Mouse (Mus musculus): ENCODE results near the gene Plekhh3. TPM values are rescaled to one million over a fixed set of nuclear protein-coding genes. Genes with fewer than 3 reads are reported as not detected.

Plekhh3 gene
- total RNA-seq, 2 experiments from 2014 or later = 5.9 to 8.0 TPM

DNA sequence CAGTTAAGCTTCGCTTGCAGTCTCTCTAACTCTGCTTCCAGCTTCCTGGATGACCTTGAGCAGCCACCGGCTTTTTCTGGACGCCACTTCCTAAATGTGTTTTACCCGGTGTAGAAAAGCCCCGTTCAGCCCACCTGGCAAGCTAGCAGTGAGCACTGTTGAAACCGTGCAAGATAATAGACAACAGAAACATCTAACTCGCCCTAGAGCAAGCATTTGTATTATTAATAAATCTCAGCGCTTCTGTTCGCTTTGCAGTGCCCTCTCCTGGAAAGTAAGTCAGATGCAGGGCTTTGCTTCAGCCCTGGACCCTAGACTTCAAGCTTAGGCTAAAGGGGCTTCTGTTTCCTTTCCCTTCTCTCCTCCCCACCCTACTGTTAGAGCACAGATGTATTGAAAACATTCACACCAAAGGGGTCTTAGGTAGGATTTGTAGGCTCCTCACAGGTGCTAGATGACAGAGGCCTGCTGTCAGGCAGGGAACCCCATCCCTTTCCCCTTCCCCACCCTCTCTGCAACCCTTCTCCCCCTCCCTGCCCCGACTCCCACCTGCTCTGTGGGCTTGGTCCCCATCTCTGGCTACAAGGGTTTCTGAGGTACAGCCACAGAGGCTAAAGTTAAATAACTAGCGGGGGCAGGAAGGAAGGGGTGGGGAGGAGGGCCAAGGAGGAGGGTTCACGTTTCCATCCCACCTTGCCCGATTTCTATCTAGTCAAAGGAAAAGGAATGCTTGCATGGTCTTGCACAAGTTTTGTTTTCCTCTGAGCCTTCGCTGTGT is 3.9 kb upstream of the Plekhh3 start, which contains the start of gene Ccr10:
Gene Ccr10, minus strand, starts transcription at position 593 of the 778 bp plus-strand sequence.
- intact Hi-C loops (cut with DNase I) = loop anchor here (5.0 to 10.0 kb wide), 3 partner anchors 43 to 190 kb away; partner anchors contain the start of gene Coasy

DNA sequence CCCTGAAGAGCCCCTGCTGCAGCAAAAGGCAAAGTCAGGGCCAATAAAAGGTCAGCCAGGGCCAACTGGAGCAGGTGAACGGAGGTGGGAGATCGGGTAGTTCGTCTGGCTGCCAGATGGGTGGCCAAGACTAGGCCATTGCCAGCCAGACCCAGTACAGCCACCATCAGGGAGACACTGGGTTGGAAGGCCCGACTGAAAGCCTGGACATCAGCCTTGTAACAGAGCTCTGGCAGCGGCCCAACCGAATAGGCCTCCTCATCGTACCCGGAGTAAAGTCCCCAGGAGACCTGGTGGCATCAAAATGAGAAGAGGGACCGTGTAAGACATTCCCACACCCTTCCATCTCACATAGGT is 3.2 kb upstream of the Plekhh3 start:
- intact Hi-C loops (cut with DNase I) = loop anchor here (5.0 to 10.0 kb wide), 2 partner anchors 42 to 190 kb away; no protein-coding TSS in a partner anchor
- peak in 1 of 2 experiments; percentile 65 for DNase-seq (ENCODE audit: extremely low spot score in 1 of 2, low spot score in 2 of 2)

More for the DNA sequence above, 3.9 kb upstream of the Plekhh3 start, which contains the start of gene Ccr10:
- DNase-seq (ENCODE audit: extremely low spot score in 1 of 2, low spot score in 2 of 2) = peak in 1 of 2 experiments; percentile 24

GRCm38 (mm10) chr11:101173631-101174388 is 2.7 kb upstream of the Plekhh3 start:
- DNase-seq (ENCODE audit: extremely low spot score in 1 of 2, low spot score in 2 of 2) = peak; percentile 55 to 89
- intact Hi-C loops (cut with DNase I) = loop anchor here (5.0 to 10.0 kb wide), 2 partner anchors 42 to 189 kb away; no protein-coding TSS in a partner anchor

GRCm38 (mm10) chr11:101173112-101173511 is 2.0 kb upstream of the Plekhh3 start:
- peak in 1 of 2 experiments; percentile 70 for DNase-seq (ENCODE audit: extremely low spot score in 1 of 2, low spot score in 2 of 2)
- intact Hi-C loops (cut with DNase I) = loop anchor here (5.0 to 10.0 kb wide), 2 partner anchors 41 to 188 kb away; no protein-coding TSS in a partner anchor

DNA sequence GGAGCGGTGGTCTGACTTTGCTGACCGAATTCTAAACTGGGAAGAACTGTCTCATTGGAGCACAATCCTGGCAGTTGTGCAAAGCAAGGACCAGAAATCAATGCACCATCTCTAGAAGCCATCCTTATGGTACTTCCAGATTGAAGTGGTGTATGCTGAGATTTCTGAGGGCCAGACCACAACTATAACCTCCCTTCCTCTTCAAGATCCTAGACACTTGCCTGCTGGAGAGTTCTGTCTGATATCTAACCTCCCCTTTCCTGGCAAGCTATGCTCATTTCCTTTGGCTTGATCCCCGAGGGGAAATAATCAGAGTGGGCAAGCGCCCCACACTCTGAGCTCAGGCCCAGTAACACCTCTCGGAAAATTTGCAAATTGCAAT is 1.3 kb upstream of the Plekhh3 start:
- no peak for DNase-seq (ENCODE audit: extremely low spot score in 1 of 2, low spot score in 2 of 2)

DNA sequence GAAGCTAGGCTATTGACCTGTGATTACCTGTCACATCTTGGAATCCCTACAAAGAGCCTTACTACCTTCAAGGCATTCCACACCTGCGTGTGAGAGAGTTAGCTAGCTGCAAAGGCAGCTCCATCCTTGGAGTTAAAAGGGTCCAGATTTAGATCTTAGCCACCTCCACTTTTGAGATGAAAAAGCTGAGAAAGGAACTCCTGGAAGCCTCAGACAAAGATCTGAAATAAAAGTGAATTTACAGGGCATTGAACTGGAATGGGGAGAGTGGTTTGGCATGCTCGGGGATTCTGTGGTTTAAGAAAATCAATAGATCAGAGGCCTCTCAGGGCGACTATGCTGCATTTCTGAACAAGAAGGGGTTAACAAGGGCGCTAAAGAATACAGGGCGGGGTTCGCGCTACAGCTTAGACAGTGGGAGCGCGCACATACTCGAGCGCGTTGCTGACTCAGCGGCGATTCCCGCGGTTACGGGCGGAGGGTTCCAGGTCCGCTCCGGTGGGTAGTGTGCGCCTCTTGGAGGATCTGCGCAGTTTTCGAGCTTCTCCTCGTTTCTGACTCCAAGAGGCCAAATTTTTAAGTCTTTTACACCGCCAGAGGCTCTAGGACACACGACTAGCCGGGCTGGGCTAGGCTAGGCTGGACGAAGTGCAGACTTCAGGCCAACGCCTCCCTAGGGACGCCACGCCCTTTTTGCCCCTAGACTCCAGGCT is 726 bp upstream of the Plekhh3 start:
- DNase-seq (ENCODE audit: extremely low spot score in 1 of 2, low spot score in 2 of 2) = peak; percentile 59 to 84
- intact Hi-C loops (cut with DNase I) = loop anchor here (5.0 to 10.0 kb wide), 2 partner anchors 40 to 187 kb away; no protein-coding TSS in a partner anchor

More for the DNA sequence above, 1.3 kb upstream of the Plekhh3 start:
- intact Hi-C loops (cut with DNase I) = loop anchor here (5.0 to 10.0 kb wide), 2 partner anchors 40 to 188 kb away; no protein-coding TSS in a partner anchor

- intact Hi-C loops (cut with DNase I) = loop anchor here (5.0 to 10.0 kb wide), 2 partner anchors 38 to 186 kb away; no protein-coding TSS in a partner anchor
- peak in 1 of 2 experiments; percentile 75 for DNase-seq (ENCODE audit: extremely low spot score in 1 of 2, low spot score in 2 of 2)
Observed at GRCm38 (mm10) chr11:101170354-101170810, 769 bp downstream of the Plekhh3 start, which contains the start of gene Cntnap1. Gene Cntnap1, plus strand, starts transcription at chr11:101170523.

- intact Hi-C loops (cut with DNase I) = loop anchor here (5.0 to 10.0 kb wide), 2 partner anchors 37 to 185 kb away; no protein-coding TSS in a partner anchor
- no peak for DNase-seq (ENCODE audit: extremely low spot score in 1 of 2, low spot score in 2 of 2)
Observed at GRCm38 (mm10) chr11:101169301-101170107, 1.6 kb downstream of the Plekhh3 start.

DNA sequence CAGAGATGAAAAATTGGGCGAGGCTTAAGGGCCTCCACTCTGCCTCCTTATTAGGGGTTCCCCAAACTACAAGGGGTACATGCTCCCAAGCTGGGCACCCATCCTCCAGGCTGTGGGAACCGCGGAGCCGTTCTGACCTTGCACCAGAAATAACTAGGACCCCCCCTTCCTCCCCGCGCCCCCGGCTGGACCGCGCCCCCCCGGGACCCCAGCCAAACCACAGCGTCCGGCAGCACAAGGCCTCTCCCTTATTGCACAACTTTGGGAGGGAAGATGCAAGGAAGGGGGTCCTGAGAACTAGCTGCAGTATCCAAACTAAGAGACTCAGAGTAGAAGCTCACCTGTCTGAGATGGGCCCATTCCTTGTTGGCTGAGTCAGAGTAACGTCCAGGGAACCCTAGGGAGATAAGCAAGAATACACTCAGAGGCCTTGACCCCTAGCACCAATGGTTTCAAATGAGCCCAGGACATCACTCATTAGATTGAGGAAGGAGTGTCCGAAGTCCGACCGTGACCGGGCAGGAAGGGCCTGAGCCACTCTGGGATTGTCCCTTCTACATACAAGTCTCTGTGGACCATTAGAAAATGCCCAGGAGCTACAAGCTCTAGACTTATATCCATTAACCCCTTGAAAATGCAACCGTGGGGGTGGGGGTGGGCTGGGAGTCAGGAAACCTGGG is 2.7 kb downstream of the Plekhh3 start:
- no peak for DNase-seq (ENCODE audit: extremely low spot score in 1 of 2, low spot score in 2 of 2)
- intact Hi-C loops (cut with DNase I) = no loop called here

- intact Hi-C loops (cut with DNase I) = no loop called here
- no peak for DNase-seq (ENCODE audit: extremely low spot score in 1 of 2, low spot score in 2 of 2)
Observed at GRCm38 (mm10) chr11:101167963-101168300, 3.2 kb downstream of the Plekhh3 start.

- intact Hi-C loops (cut with DNase I) = no loop called here
- DNase-seq (ENCODE audit: extremely low spot score in 1 of 2, low spot score in 2 of 2) = no peak
Observed at GRCm38 (mm10) chr11:101167211-101167962, 3.8 kb downstream of the Plekhh3 start.

- no peak for DNase-seq (ENCODE audit: extremely low spot score in 1 of 2, low spot score in 2 of 2)
- intact Hi-C loops (cut with DNase I) = no loop called here
Observed at GRCm38 (mm10) chr11:101166357-101166756, 4.8 kb downstream of the Plekhh3 start.

- intact Hi-C loops (cut with DNase I) = no loop called here
- DNase-seq (ENCODE audit: extremely low spot score in 1 of 2, low spot score in 2 of 2) = peak in 1 of 2 experiments; percentile 34
Observed at GRCm38 (mm10) chr11:101164677-101165580, 6.2 kb downstream of the Plekhh3 start.

DNA sequence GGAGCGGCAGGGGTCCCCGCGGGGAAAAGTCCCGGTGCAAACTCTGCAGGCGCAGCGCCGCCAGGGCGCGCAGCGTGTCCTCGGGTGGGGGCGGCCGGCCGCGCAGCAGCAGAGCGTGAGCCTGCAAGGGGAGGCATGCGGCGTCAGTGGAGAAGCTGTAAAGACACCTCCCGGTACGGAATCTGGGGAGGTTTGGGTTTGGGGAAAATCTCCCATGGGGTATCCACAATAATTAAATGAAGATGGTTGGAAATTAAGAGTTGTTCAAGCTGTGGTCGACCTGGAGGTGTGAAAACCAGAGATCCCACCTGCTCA is 6.8 kb downstream of the Plekhh3 start:
- no peak for DNase-seq (ENCODE audit: extremely low spot score in 1 of 2, low spot score in 2 of 2)
- intact Hi-C loops (cut with DNase I) = no loop called here

DNA sequence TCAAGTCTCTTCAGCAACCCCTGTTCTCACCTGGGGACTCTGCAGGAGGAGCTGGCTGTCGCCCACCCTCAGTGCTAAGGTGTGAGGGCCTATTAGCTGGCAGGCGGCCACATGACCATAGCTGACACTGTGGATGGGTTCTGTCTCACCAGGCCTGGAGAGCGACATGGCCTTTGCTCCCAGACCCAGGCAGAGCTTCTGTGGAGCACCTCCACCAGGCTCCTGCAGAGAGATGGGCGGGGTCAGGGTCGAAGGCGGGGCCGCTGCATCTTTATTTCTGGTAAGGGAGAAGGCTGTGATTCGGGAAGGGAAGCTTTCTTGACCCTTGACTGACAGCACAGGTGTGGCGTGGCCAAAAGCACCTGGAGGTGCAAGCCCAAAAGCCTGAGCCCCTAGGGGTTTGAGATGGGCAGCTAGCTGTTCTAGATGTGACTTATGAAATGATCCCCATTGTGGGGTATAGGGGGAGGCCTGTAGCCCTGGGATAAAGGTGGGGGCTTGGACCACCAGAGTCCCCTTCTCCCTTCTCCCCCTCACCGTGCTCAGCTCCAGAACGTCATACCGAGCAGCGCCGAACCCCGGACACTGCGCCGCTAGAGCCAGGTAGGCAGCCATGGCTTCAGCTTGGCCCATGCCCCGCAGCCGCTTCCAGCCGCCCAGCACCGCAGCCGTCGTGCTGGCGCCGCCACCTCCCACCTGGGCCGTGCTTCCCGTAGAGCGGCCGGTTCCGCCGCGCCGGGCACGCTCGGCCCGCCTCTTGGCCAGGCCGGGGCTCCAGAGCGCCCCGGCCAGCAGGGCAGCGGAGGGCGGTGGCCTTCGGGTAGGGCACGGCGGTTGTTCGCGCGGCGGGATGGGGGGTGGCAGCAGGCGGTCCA is 7.4 kb downstream of the Plekhh3 start:
- intact Hi-C loops (cut with DNase I) = no loop called here
- peak in 1 of 2 experiments; percentile 39 for DNase-seq (ENCODE audit: extremely low spot score in 1 of 2, low spot score in 2 of 2)

All from left cerebral cortex, postnatal 10 days (tissue).